Mouse (Mus musculus): ENCODE data around the gene Spred1. TPM values are rescaled to one million over a fixed set of nuclear protein-coding genes. Genes with fewer than 3 reads are reported as not detected.

Gene Spred1
- polyA plus RNA-seq, 1 experiment, result 53.5 TPM

DNA sequence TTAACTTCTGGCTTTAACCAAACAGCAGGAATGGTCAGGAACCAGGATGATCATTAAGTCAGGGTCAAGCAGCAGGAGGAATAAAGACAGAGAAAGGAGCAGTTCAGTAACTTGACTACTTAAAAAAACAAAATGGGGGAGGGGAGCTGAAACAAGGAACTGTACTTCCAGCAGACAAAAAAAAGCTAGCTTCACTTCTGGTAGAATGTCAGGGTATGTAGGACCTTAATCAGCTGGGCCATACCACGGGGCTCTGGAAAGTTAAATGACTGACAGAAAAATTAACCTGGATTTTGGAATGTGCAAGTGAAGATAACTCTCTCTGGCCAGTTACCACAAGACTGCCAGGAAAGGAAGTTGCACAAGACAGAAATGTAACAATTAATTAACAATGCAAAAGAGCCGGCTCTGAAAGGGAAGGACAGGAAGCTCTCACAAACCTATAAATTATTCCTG is 28.2 kb upstream of the Spred1 start:
- TF ChIP-seq CTCF (IDR thresholded peaks at IDR 0.05; ENCODE audit: extremely low read depth, insufficient read depth, low read length) (no peak), POLR2A (IDR thresholded peaks at IDR 0.05; ENCODE audit: extremely low read depth, insufficient read depth, low read length) (no peak)
- Histone ChIP-seq H3K4me1 (ENCODE audit: control insufficient read depth, insufficient read depth, low read length) (peaks cover 2% of the 10 kb centered on the region; the same call in 1 of the 2 replicates), H3K27ac (ENCODE audit: insufficient read depth, low read length) (no peak overlapping the region), H3K4me3 (ENCODE audit: insufficient read depth, low read length) (no peak overlapping the region)

DNA sequence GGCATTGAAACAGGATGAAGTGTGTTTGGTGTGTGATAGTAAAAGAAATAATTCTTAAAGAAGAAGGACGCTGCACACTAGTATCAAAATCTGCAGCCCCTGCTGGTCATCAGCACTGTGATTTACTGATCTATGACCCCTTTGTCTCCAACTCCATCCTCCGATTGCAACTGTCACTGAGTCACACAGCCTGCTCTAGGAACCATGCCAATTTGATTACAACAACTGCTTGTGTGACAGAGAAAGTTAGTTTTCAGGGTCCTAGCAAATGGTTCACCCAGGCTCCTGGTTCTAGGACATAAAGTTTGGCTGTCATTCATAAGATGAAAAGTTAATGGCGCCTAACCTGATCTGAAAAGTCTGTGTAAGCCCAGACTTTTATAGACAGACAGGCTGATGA is 25.7 kb upstream of the Spred1 start:
- Histone ChIP-seq H3K27ac (ENCODE audit: insufficient read depth, low read length) (peak overlapping the region; percentile 77; the same call in 1 of the 2 replicates), H3K4me1 (ENCODE audit: control insufficient read depth, insufficient read depth, low read length) (peaks cover under 1% of the 10 kb centered on the region; the same call in 1 of the 2 replicates), H3K4me3 (ENCODE audit: insufficient read depth, low read length) (no peak overlapping the region)
- TF ChIP-seq POLR2A (IDR thresholded peaks at IDR 0.05; ENCODE audit: extremely low read depth, insufficient read depth, low read length), result no peak
- no peak for TF ChIP-seq CTCF (IDR thresholded peaks at IDR 0.05; ENCODE audit: extremely low read depth, insufficient read depth, low read length)

DNA sequence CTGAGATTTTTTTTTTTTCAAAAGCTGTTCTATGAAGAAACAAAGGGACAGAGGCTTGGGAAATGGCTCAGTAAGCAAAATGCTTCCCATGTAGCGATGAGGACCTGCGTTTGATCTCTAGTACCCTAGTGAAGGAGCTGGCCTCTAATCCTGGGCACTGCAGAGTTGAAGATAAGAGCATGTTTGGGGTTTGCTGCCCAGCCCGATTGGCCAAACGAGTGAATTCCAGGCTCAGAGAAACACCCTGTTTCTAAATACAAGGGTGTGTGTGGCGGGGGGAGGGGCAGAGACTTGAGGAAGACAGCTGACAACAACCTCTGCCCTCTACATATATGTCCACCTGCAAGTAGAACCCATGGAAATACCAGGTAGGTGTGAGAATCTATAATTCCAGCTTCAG is 23.9 kb upstream of the Spred1 start:
- H3K27ac ChIP-seq (ENCODE audit: insufficient read depth, low read length), result no peak overlapping the region
- H3K4me3 ChIP-seq (ENCODE audit: insufficient read depth, low read length), result no peak overlapping the region
- TF ChIP-seq CTCF (IDR thresholded peaks at IDR 0.05; ENCODE audit: extremely low read depth, insufficient read depth, low read length), result no peak
- TF ChIP-seq POLR2A (IDR thresholded peaks at IDR 0.05; ENCODE audit: extremely low read depth, insufficient read depth, low read length), result no peak
- no peaks in the 10 kb centered on the region for H3K4me1 ChIP-seq (ENCODE audit: control insufficient read depth, insufficient read depth, low read length)

DNA sequence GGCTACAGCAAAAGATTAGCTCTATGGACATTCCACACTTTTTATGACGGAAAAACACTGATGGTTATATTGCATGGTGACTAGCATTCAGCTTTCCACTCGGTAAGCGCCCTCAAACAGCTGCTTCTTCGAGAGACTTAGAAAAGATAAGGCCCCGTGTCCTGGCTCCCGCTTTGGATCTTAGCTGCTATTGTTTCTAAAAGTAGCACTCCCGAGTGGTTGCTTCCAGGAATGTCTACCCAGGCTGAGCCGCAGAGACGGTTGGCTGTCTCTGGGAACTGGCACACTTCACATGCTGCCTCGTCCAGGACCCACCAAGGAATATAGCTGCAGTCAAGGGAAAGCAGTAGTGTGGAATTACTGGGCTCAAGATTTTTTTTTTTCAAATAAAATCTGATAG is 21.9 kb upstream of the Spred1 start:
- Histone ChIP-seq H3K4me3 (ENCODE audit: insufficient read depth, low read length) (no peak overlapping the region), H3K27ac (ENCODE audit: insufficient read depth, low read length) (no peak overlapping the region), H3K4me1 (ENCODE audit: control insufficient read depth, insufficient read depth, low read length) (no peaks in the 10 kb centered on the region)
- TF ChIP-seq POLR2A (IDR thresholded peaks at IDR 0.05; ENCODE audit: extremely low read depth, insufficient read depth, low read length) (no peak), CTCF (IDR thresholded peaks at IDR 0.05; ENCODE audit: extremely low read depth, insufficient read depth, low read length) (no peak)

DNA sequence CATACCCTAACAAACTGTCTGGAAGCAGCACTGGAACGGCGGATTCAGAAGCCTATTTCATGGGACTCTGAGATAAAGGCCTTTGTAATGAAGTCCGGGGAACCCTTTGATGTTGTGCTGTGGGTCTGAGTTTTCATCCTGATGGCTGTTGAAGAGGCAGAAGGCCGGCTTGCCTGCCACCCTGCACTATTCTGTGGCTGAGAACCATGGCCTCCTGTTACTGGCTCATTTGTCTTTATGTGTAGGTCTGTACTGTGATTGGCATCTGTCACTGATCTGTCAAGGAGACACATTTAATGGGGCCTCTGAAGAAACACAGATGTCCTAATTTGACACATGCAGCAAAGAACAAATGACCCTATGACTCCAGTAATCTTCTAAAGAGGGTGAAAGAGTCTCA is 17.7 kb upstream of the Spred1 start:
- H3K4me3 ChIP-seq (ENCODE audit: insufficient read depth, low read length), result no peak overlapping the region
- no peak overlapping the region for H3K27ac ChIP-seq (ENCODE audit: insufficient read depth, low read length)
- no peaks in the 10 kb centered on the region for H3K4me1 ChIP-seq (ENCODE audit: control insufficient read depth, insufficient read depth, low read length)
- no peak for TF ChIP-seq POLR2A (IDR thresholded peaks at IDR 0.05; ENCODE audit: extremely low read depth, insufficient read depth, low read length)
- no peak for TF ChIP-seq CTCF (IDR thresholded peaks at IDR 0.05; ENCODE audit: extremely low read depth, insufficient read depth, low read length)

DNA sequence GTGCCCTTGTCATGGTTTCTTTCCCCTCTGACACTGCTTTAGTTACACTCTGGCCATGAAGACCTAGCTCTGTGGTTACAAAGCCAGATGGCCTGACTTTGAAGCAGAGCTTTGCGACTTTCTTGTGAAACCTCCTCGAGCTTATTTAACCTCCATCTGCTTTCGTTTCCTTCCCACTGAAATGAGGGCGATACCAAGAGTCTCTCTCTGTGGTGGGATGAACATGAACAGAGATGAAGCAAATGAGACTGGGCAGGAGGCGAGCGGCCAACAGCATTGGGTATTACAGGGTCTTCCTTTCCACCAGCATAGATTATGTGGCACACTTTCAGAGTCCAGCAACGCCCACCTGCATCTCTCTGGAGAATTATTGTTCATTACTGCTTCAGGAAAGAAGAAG is 15.8 kb upstream of the Spred1 start:
- Histone ChIP-seq H3K27ac (ENCODE audit: insufficient read depth, low read length) (no peak overlapping the region), H3K4me1 (ENCODE audit: control insufficient read depth, insufficient read depth, low read length) (no peaks in the 10 kb centered on the region)

DNA sequence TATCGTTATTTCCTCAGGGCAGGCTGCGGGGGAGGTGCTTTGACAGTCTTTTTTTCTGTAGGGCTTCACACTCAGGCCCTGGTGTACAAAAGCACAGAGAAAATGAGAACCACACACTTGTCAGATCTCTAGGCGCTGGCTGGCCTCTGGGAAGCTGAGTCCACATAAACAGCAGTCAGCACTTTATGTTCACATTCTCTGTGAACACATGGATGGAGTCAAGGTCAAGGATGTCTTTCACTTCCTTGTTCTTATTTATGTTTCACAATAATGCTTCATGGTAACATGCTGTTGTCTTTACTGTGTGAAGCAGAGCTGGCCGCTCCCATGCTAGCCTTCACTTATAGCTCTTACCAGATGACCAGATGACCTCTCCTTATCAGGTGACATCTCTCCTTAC is 13.1 kb upstream of the Spred1 start:
- TF ChIP-seq POLR2A (IDR thresholded peaks at IDR 0.05; ENCODE audit: extremely low read depth, insufficient read depth, low read length), result no peak
- TF ChIP-seq CTCF (IDR thresholded peaks at IDR 0.05; ENCODE audit: extremely low read depth, insufficient read depth, low read length), result no peak
- H3K27ac ChIP-seq (ENCODE audit: insufficient read depth, low read length), result no peak overlapping the region
- no peak overlapping the region for H3K4me3 ChIP-seq (ENCODE audit: insufficient read depth, low read length)
- no peaks in the 10 kb centered on the region for H3K4me1 ChIP-seq (ENCODE audit: control insufficient read depth, insufficient read depth, low read length)

More for the DNA sequence above, 15.8 kb upstream of the Spred1 start:
- H3K4me3 ChIP-seq (ENCODE audit: insufficient read depth, low read length), result no peak overlapping the region
- TF ChIP-seq POLR2A (IDR thresholded peaks at IDR 0.05; ENCODE audit: extremely low read depth, insufficient read depth, low read length) (no peak), CTCF (IDR thresholded peaks at IDR 0.05; ENCODE audit: extremely low read depth, insufficient read depth, low read length) (no peak)

DNA sequence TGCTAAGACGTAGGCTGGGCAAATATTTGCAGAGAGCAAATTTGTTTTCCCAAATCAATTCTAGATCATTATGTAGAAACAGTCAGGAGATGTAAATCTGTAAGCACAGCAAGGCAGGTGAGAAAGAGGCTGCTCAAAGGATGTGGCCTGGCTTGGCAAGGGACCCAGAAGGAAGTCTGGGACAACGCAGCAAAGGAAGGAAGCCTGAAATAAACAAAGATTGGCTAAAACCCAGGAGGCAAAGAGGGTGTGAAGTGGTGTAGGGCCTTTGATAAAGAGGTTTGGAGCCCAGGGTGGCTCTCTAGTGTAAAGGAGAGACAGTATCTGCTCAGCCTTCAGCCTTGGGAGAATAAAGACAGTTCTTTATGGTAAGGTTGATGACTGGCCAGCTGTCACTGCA is 11.9 kb upstream of the Spred1 start:
- no peak for TF ChIP-seq CTCF (IDR thresholded peaks at IDR 0.05; ENCODE audit: extremely low read depth, insufficient read depth, low read length)
- no peak for TF ChIP-seq POLR2A (IDR thresholded peaks at IDR 0.05; ENCODE audit: extremely low read depth, insufficient read depth, low read length)
- Histone ChIP-seq H3K4me3 (ENCODE audit: insufficient read depth, low read length) (no peak overlapping the region), H3K4me1 (ENCODE audit: control insufficient read depth, insufficient read depth, low read length) (peaks cover 2% of the 10 kb centered on the region), H3K27ac (ENCODE audit: insufficient read depth, low read length) (no peak overlapping the region)

DNA sequence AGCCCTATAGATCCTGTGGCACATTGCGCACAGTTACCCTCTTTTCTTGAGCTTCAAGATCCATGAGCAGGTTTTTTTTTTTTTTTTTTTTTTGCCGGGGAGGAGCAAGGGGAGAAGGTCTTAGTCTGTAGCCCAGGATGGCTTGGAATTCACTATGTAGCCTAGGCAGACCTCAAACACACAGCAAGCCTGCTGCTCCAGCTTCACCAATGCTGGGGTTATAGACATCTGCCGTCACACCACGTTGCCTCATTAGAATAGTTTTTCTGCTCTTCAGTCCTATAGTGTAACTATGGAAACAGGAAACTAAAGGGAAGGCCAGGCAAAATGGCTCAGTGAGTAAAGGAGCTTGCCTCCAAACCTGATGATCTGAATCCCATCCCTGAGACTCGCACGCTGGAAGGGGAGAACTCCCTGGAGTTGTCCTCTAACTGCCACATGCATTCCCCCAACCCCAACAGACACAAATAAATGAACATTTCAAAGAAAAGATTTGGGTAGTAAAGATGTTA is 10.8 kb upstream of the Spred1 start:
- H3K4me3 ChIP-seq (ENCODE audit: insufficient read depth, low read length), result no peak overlapping the region
- TF ChIP-seq POLR2A (IDR thresholded peaks at IDR 0.05; ENCODE audit: extremely low read depth, insufficient read depth, low read length) (no peak), CTCF (IDR thresholded peaks at IDR 0.05; ENCODE audit: extremely low read depth, insufficient read depth, low read length) (no peak)
- H3K27ac ChIP-seq (ENCODE audit: insufficient read depth, low read length), result no peak overlapping the region
- peaks cover 2% of the 10 kb centered on the region for H3K4me1 ChIP-seq (ENCODE audit: control insufficient read depth, insufficient read depth, low read length)

DNA sequence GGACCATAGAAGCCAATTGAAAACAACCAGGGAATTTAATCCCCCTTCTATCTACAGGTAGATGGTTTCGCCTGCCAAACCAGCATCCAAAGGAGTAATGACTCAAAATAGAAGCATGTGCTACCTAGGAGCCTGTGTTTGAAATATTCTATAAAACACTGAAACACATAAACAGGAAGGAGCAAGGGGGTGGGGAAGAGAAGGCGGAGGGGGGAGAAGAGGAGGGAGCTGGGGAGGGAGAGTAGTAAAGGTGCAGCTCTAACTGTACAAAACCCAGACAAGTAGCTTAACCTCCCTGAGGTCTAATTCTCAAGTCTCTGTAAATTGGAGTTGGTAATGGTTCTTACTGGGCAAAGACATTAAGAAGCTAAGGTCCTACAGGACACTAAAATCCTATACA is 7.9 kb upstream of the Spred1 start:
- TF ChIP-seq CTCF (IDR thresholded peaks at IDR 0.05; ENCODE audit: extremely low read depth, insufficient read depth, low read length) (no peak), POLR2A (IDR thresholded peaks at IDR 0.05; ENCODE audit: extremely low read depth, insufficient read depth, low read length) (no peak)
- Histone ChIP-seq H3K4me3 (ENCODE audit: insufficient read depth, low read length) (no peak overlapping the region), H3K4me1 (ENCODE audit: control insufficient read depth, insufficient read depth, low read length) (peaks cover 2% of the 10 kb centered on the region), H3K27ac (ENCODE audit: insufficient read depth, low read length) (no peak overlapping the region)
